Comparison of ENCODE assay signal across 14 mouse cellular contexts in the genomic region with DNA sequence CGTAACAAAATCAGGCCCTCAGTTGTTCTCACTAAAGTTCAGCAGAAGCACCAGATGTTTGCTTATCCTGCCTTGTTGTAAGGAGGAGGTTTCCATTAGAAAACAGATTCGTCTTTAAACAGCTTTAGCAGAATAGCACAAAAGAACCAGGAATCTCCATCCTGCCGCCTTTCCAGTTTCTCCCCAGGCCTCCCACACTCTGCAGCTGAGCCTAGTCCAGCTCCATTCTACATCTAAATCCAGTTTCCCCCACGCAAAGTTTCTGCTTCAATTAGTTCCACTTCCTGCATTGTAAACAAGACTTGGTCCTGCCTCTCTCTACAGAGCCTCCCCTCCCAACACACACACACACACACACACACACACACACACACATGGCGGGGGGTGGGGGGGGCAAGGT.
DNase-seq lines count a peak whose midpoint lies in the region; ATAC-seq and TF ChIP-seq lines count a peak whose summit lies in the region.
"Had no signal": no experiment of that assay in that cellular context is flagged by ENCODE, and none has a peak within 500 bp of the region (broad histone marks: within the 10 kb centered on the region; RNA-seq: fewer than 3 reads in every experiment).

No protein-coding gene starts in this region.

- DNase-seq in frontal cortex, postnatal 36 days (ENCODE audit: low spot score in 2 of 2) = peak; percentile 10 to 31
- DNase-seq in frontal cortex, postnatal 10 days (ENCODE audit: low spot score in 2 of 2) = no peak
- DNase-seq in kidney, adult 11 months = no peak
- peak; percentile 31 for DNase-seq in right cerebral cortex, adult 18-20 months
- DNase-seq in right cerebral cortex, postnatal 14 days = no peak
- no peak for DNase-seq in cerebellum, postnatal 4 days (ENCODE audit: low spot score in 2 of 2)
- DNase-seq: cerebellum, adult 9-10 months; gastrocnemius, postnatal 25 days had no signal

- no peak overlapping the region for H3K4me3 ChIP-seq in kidney, embryonic 16.5 days (ENCODE audit: low read length)
- no peak overlapping the region for H3K4me3 ChIP-seq in olfactory bulb, adult 2 months (ENCODE audit: insufficient read depth, low read depth, low read length)
- H3K4me3 ChIP-seq: forebrain, embryonic 12.5 days had no signal

- peak; percentile 53 for ATAC-seq in kidney, embryonic 16.5 days (ENCODE audit: low FRiP score, low TSS enrichment)
- ATAC-seq: hindbrain, embryonic 16.5 days had no signal

- no peaks in the 10 kb centered on the region for H3K36me3 ChIP-seq in kidney, embryonic 16.5 days (ENCODE audit: insufficient read depth, low read length)
- H3K36me3 ChIP-seq: forebrain, embryonic 12.5 days had no signal

- no peak for TF ChIP-seq CTCF in olfactory bulb, adult 2 months (IDR thresholded peaks at IDR 0.05; ENCODE audit: insufficient read depth, low read depth, low read length)

- no peaks in the 10 kb centered on the region for H3K27me3 ChIP-seq in kidney, embryonic 16.5 days (ENCODE audit: insufficient read depth, low read length)
- H3K27me3 ChIP-seq: forebrain, embryonic 12.5 days had no signal

- no peak overlapping the region for H3K4me2 ChIP-seq in kidney, embryonic 16.5 days (replicated peaks; ENCODE audit: low read depth, low read length)
- H3K4me2 ChIP-seq: forebrain, embryonic 12.5 days had no signal

- WGBS in kidney, embryonic 16.5 days = 41% methylated on average over 4 of the region's 5 CpGs
- WGBS in olfactory bulb, adult 2 months = 36% methylated on average over 5 of the region's 5 CpGs

- no peak for TF ChIP-seq POLR2A in olfactory bulb, adult 2 months (IDR thresholded peaks at IDR 0.05; ENCODE audit: insufficient read depth, low read depth, low read length)

- peak overlapping the region; percentile 44; the same call in 1 of the 2 replicates for H3K27ac ChIP-seq in kidney, embryonic 16.5 days (ENCODE audit: low read length)
- peak overlapping the region; percentile 20; the same call in 1 of the 2 replicates for H3K27ac ChIP-seq in olfactory bulb, adult 2 months (ENCODE audit: insufficient read depth, low read depth, low read length)
- H3K27ac ChIP-seq: forebrain, embryonic 12.5 days; liver, embryonic 14.5 days; macrophage had no signal

- no peak overlapping the region for H3K9ac ChIP-seq in kidney, embryonic 16.5 days (replicated peaks; ENCODE audit: low read length)
- H3K9ac ChIP-seq: forebrain, embryonic 12.5 days; liver, embryonic 14.5 days had no signal

- H3K9me3 ChIP-seq in kidney, embryonic 16.5 days (ENCODE audit: low read length) = no peaks in the 10 kb centered on the region
- H3K9me3 ChIP-seq: forebrain, embryonic 12.5 days had no signal

- peaks cover 7% of the 10 kb centered on the region; the same call in 1 of the 2 replicates for H3K4me1 ChIP-seq in kidney, embryonic 16.5 days (ENCODE audit: insufficient read depth, low read length)
- H3K4me1 ChIP-seq in olfactory bulb, adult 2 months (ENCODE audit: control insufficient read depth, insufficient read depth, low read length) = peaks cover 10% of the 10 kb centered on the region
- H3K4me1 ChIP-seq: forebrain, embryonic 12.5 days had no signal

Comparison
In these comparisons a context has a peak if more than half of its experiments do, and no peak if none do; other contexts are left out.
1. DNase-seq: peak in frontal cortex, postnatal 36 days (2 of 2) and right cerebral cortex, adult 18-20 months (single experiment); none in frontal cortex, postnatal 10 days (0 of 2), kidney, adult 11 months (single experiment), right cerebral cortex, postnatal 14 days (single experiment) and cerebellum, postnatal 4 days (0 of 2).